Mouse (Mus musculus): ENCODE measurements around the gene Disp2.

DNA sequence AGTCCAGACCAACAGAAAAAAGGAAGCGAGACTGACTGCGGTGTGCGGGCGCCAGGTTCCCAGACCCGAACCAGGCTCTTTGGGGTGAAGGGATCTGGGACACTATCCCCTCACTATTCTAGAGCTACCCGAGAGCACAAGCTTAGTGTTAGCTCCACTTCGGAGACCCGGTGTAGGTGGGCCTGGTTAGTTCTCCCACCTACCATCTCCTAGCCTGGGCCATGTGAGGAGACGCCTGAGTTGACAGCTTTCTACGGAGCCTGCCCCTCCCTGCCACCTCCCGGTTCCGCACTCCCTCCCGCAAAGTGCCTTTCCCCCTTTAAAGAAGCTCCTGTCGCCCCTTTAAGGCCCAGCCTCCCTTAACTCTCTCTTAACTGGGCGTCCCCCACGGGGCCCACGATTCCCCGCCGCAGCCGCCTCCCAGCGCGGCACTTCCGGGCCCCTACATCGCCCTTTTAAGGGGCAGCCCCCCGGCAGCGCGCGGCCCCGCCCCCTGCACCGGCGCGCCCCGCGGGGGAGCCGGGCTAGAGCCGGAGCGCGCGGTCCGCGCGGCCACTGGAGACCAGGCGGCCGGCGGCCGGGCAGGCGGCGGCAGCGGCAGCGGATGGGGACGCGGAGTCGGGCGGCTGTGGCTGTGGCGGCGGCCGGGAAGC is 34.2 kb upstream of the Disp2 start, which contains the start of gene Inafm2:
- TF ChIP-seq CTCF (IDR thresholded peaks at IDR 0.05; ENCODE audit: insufficient read depth, low read length), result no peak
- TF ChIP-seq POLR2A (IDR thresholded peaks at IDR 0.05; ENCODE audit: borderline replicate concordance, extremely low read depth, low read depth, low read length), result peak; percentile 63; the same call in 1 of the 2 replicates

Measured in lung, adult 2 months (tissue).